Mouse (Mus musculus): Measurements from ENCODE around the gene Mrgprd.

DNA sequence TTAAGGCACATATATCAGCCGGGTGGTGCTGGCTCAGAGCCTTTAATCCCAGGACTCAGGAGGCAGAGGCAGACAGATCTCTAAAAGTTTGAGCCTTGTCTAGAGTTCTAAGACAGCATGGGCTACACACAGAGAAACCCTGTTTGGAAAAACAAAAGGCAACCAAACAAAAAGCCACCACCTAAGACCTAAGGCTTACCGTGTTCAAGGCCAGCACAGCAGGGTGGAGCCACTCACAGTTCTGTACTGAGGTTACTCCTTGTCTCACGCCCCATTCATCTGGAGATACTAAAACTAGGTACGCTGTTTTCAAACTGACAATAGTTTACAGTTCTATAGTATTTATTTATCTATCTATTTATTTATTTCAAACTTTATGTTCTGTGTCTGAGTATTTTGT lies 29.2 kb upstream of the Mrgprd start:
- TF ChIP-seq POLR2A (IDR thresholded peaks at IDR 0.05; ENCODE audit: low read depth, low read length), result no peak
- TF ChIP-seq CTCF (conservative IDR thresholded peaks at IDR 0.05; ENCODE audit: insufficient read depth, insufficient read length, low read depth, low read length), result no peak
